Mouse (Mus musculus): ENCODE data around the gene Bcl3. TPM values are rescaled to one million over a fixed set of nuclear protein-coding genes. Genes with fewer than 3 reads are reported as not detected.

Bcl3 gene
- polyA plus RNA-seq (2016; fragmentation: Nextera tagmentation; extraction: Ambion mirVana): 0.82 and 1.2 TPM in 2 replicates

DNA sequence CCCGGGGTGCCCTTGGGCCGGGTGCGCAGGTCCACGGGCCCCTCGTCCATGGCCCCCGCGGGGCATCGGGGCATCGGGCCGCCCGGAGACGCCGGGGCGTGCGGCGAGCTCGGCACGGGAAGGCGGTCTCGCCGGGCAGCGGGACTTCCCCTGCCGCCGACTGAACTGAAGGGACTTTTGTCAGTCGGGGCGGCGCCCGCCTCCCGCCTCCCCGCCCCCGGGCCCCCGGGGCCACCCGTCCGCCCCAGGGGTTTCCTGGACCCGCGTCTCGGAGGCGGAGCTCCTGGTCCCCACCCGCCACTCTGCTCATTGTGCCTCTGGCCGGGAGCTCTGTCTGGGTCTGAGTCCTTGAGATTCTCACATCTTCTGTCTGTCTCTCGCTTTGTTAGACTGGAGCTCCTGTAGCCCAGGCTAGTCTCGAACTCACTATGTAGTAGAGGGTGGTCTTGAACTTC is at the start of gene Bcl3:
TSS of gene Bcl3 (minus strand) at position 167 of the 455 bp plus-strand sequence.
- Histone ChIP-seq H3K27ac (peak within 1 kb of the TSS; percentile 75), H3K36me3 (no peaks in the 10 kb centered on the region), H3K4me3 (peak within 1 kb of the TSS; percentile 54), H3K4me1 (peaks cover 31% of the 10 kb centered on the region), H3K9me3 (replicated peaks) (no peaks in the 10 kb centered on the region), H3K27me3 (ENCODE audit: low read depth, poor library complexity, severe bottlenecking) (peaks cover 61% of the 10 kb centered on the region)
- 2% methylated on average over 42 of the region's 42 CpGs for WGBS
- no peak for DNase-seq (ENCODE audit: low spot score)

DNA sequence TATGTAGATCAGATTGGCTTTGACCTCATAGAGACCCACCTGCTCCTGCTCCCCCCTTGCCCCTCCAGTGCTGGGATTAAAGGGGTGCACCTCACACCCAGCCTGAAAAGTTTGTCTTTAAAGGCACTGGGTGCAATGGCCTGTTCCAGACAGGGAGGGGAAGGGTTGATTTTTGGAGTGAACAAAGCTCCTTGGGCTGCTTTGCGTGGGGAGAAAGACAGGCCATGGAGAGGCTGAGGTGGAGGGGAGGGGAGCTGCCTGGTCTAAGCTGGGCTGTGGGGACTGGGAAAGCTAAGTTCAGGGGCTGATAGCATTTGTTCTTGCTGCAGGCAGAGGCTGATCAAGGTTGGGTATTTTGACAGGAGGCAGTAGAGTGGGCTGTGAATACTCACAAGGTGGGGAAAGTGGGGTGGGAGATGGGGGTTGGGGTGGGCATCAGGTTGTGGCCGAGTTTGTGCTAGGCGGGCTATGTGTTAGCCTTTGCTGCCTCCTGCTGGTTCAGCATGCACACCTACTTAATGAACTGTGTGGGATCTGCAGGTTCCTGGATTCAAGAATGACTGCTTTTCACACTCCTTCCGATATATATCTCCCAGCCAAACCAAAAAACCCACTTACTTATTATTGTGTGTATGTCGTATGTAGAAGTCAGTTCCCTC is 49.5 kb upstream of the Bcl3 start:
- H3K4me3 ChIP-seq: no peak overlapping the region
- WGBS: 44% methylated on average over 5 of the region's 5 CpGs
- DNase-seq (ENCODE audit: low spot score): peak; percentile 37
- H3K36me3 ChIP-seq: no peaks in the 10 kb centered on the region
- no peaks in the 10 kb centered on the region for H3K4me1 ChIP-seq
- no peaks in the 10 kb centered on the region for H3K27me3 ChIP-seq (ENCODE audit: low read depth, poor library complexity, severe bottlenecking)
- no peaks in the 10 kb centered on the region for H3K9me3 ChIP-seq (replicated peaks)
- H3K27ac ChIP-seq: no peak overlapping the region

DNA sequence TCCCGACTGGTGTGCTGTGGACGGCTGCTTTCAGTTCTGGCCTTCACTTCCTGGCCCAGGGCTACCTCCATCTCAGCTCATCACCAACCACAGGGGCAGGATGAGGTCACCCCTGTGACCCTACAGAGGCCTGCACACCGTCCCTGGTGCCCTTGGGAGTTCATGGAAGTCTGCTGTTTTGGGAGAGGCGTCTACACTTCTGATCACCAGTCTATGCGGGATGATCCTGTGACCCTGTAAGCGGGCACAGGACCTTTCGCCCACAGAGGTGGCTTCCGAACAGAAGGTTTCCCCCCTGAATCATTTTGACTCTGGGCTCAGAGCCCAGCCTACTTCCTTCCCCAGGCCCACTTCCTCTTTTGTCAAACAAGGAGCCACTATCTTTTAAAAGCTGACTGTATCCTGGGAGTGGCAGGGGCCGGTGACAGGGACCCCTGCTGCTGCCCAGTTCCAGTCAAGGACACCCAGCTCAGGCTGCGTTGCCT is 48.6 kb upstream of the Bcl3 start:
- H3K36me3 ChIP-seq: no peaks in the 10 kb centered on the region
- no peaks in the 10 kb centered on the region for H3K4me1 ChIP-seq
- no peak overlapping the region for H3K4me3 ChIP-seq
- no peak overlapping the region for H3K27ac ChIP-seq
- DNase-seq (ENCODE audit: low spot score): no peak
- H3K9me3 ChIP-seq (replicated peaks): no peaks in the 10 kb centered on the region
- no peaks in the 10 kb centered on the region for H3K27me3 ChIP-seq (ENCODE audit: low read depth, poor library complexity, severe bottlenecking)
- 72% methylated on average over 10 of the region's 10 CpGs for WGBS

DNA sequence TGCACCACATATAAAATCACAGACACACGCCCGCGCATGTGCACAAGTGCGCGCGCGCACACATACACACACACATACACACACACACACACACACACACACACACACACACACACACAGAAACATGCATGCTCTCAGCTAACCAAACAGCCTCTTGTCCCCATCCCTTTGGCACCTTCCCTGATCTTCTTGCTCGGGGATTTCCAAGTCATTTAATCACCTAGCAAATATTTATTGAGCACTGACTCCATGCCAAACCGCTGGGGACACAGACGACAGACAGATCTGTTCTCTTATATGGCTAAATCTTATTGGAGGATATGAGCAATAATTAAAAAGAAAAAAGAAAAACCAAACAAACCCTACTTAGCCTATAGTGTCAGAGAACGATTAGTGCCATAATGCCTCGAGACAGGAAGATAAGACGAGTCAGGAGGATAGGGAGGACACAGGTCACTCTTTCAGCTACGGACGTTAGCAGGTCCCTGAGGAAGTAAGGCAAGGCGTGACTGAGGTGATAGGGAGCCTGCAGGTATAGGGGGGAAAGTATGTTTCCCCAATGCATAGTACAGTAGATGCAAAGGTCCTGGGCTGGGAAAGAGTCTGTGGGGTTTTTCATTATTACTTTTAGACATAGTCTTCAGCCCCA is 45.3 kb upstream of the Bcl3 start:
- H3K36me3 ChIP-seq: no peaks in the 10 kb centered on the region
- 90% methylated on average over 16 of the region's 16 CpGs for WGBS
- DNase-seq (ENCODE audit: low spot score): no peak
- no peaks in the 10 kb centered on the region for H3K4me1 ChIP-seq
- no peaks in the 10 kb centered on the region for H3K27me3 ChIP-seq (ENCODE audit: low read depth, poor library complexity, severe bottlenecking)
- no peak overlapping the region for H3K27ac ChIP-seq
- no peak overlapping the region for H3K4me3 ChIP-seq
- H3K9me3 ChIP-seq (replicated peaks): no peaks in the 10 kb centered on the region

DNA sequence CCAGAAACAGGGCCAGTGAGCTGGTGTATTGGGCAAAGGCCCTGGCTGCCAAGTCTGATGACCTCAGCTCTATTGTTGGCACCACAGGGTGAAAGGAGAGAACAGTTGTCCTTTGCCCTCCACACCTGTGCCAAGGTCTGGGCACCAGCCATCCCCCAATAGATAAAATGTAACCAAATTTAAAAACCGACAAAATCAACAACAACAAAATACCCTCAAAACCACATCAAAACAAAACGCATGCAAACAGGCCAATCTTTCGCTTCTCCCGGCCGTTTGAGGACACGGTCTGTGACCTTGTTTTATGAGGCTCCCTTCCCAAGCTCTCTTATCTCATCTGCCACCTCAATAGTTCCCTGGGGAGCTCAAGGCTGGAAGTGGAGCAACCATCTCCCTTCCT is 43.9 kb upstream of the Bcl3 start:
- Histone ChIP-seq H3K36me3 (no peaks in the 10 kb centered on the region), H3K9me3 (replicated peaks) (no peaks in the 10 kb centered on the region), H3K27me3 (ENCODE audit: low read depth, poor library complexity, severe bottlenecking) (no peaks in the 10 kb centered on the region), H3K27ac (no peak overlapping the region), H3K4me1 (no peaks in the 10 kb centered on the region), H3K4me3 (no peak overlapping the region)
- 84% methylated on average over 6 of the region's 6 CpGs for WGBS
- DNase-seq (ENCODE audit: low spot score): no peak

DNA sequence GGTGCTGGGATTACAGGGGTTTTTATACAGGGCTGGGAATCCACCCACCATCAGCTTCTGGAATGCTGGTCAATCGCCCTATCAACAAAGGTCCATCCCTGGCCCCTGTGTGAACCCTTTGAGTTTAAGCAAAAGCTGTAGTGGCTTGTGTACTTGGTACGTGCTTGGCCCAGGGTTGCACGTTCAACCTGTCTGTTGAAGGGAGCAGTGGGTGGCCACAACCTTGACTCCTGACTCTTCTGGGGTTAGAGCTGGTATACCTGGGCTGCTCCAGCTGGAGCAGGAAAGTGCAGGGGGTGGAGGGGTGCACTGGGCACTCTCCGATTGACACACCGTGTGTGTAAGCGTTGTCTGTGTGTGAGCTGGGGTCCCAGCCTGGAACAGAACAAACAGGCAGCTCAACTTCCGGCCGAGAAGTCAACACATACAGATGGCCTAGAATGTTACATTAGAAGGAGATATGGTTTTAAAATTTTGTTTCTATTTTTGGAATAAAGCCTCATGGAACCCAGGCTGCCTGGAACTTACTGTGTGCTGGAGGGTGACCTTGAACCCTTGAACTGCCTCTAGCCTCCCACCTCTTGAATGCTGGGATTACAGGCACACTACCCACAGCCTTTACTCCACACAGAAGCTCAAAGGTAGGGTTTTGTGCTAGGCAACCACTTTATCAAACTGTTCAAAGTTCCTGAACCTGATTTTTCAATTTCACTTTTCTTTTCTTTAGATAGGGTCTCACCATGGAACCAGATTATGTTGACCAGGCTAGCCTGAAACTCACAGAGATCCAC is 42.9 kb upstream of the Bcl3 start:
- no peak for DNase-seq (ENCODE audit: low spot score)
- Histone ChIP-seq H3K9me3 (replicated peaks) (no peaks in the 10 kb centered on the region), H3K27me3 (ENCODE audit: low read depth, poor library complexity, severe bottlenecking) (no peaks in the 10 kb centered on the region), H3K36me3 (no peaks in the 10 kb centered on the region), H3K27ac (no peak overlapping the region), H3K4me3 (no peak overlapping the region), H3K4me1 (no peaks in the 10 kb centered on the region)
- 81% methylated on average over 8 of the region's 8 CpGs for WGBS

DNA sequence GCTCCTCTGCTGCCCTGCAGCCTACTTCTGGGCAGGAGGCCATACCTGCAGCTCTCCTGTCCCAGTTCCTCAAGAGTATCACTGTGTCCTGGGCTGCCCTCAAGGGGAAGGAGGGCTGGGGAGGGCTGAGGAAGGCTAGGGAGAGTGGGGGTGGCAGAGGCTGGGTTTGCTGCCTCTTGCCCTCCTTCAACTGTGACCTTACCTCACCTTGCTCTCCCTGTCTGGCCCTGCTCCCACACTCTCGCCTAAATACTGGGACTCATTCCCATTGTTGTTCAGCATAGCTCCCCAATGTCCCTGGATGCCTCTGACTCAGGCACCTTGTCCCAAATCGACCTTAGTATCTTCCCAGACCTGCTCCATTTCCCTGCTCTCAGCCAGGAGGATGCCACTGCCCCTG is 41.7 kb upstream of the Bcl3 start:
- no peaks in the 10 kb centered on the region for H3K36me3 ChIP-seq
- no peaks in the 10 kb centered on the region for H3K27me3 ChIP-seq (ENCODE audit: low read depth, poor library complexity, severe bottlenecking)
- H3K4me1 ChIP-seq: no peaks in the 10 kb centered on the region
- no peak for DNase-seq (ENCODE audit: low spot score)
- no peak overlapping the region for H3K4me3 ChIP-seq
- 47% methylated on average over 2 of the region's 2 CpGs for WGBS
- H3K27ac ChIP-seq: no peak overlapping the region
- no peaks in the 10 kb centered on the region for H3K9me3 ChIP-seq (replicated peaks)

DNA sequence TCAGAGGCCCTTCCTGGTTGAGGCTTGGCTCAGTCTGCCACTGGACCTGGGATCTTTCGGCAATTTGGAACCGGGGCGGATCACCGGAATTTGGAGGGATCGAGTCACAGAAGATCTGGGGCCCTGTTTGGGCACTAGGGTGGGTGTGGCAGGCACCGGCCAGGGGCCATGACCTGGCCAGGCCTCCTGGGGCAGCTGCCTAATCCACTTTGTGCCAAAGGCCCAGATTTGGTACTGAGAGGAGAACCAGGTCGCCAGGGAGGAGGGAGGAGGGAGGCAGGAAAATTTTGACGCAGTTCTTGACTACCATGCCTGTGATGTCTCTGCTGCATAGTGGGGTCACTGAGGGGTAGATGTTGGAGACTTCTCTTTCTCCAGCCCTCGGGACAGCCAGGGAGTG is 38.6 kb upstream of the Bcl3 start, which contains the start of gene Ceacam16:
TSS of gene Ceacam16 (minus strand) at position 101 of the 400 bp plus-strand sequence.
- Histone ChIP-seq H3K4me1 (no peaks in the 10 kb centered on the region), H3K36me3 (no peaks in the 10 kb centered on the region), H3K4me3 (no peak within 1 kb of the TSS), H3K27ac (no peak within 1 kb of the TSS), H3K9me3 (replicated peaks) (no peaks in the 10 kb centered on the region), H3K27me3 (ENCODE audit: low read depth, poor library complexity, severe bottlenecking) (no peaks in the 10 kb centered on the region)
- 85% methylated on average over 9 of the region's 9 CpGs for WGBS
- DNase-seq (ENCODE audit: low spot score): no peak

DNA sequence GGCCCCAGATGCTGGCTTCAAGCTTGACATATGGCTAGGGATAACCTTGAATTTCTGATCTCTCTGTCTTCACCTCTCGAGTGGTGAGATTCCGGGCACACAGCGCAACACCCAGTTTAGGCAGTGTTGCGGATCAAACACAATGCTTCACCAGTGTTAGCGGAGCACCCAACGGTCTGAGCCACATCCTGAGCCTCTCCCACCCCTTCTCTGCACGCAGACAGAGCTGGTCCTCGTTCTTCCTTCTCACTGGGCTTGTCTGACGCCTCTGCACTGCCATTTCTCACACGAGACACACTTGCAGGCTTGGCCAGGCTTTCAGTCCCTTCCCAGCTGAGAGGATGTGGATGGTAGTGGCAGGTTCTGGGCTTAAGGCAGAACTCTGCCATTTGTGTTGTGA is 37.2 kb upstream of the Bcl3 start:
- Histone ChIP-seq H3K36me3 (no peaks in the 10 kb centered on the region), H3K4me1 (no peaks in the 10 kb centered on the region), H3K27me3 (ENCODE audit: low read depth, poor library complexity, severe bottlenecking) (no peaks in the 10 kb centered on the region), H3K4me3 (no peak overlapping the region), H3K27ac (no peak overlapping the region), H3K9me3 (replicated peaks) (no peaks in the 10 kb centered on the region)
- no peak for DNase-seq (ENCODE audit: low spot score)
- WGBS: 73% methylated on average over 10 of the region's 10 CpGs

DNA sequence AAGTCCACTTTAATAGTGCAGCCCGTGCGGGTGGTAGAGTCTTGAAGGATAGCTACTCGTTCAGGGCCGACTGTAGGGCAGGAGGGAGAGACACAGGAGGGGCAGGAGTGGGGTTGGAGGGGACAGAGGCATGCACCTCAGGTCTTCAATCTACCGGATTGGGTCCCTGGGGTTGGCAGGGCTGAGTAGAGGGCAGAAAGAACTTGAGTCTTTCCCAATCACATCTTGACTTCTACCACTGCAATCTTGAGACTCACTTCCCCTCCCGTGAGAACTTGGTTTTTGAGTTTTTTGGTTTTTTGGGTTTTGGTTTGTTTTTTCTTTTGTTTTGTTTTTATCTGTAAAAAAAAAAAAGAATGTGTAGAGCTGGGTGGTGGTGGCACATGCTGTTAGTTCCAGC is 33.7 kb upstream of the Bcl3 start:
- WGBS: 83% methylated on average over 6 of the region's 6 CpGs
- Histone ChIP-seq H3K4me3 (no peak overlapping the region), H3K27ac (no peak overlapping the region), H3K36me3 (no peaks in the 10 kb centered on the region), H3K9me3 (replicated peaks) (no peaks in the 10 kb centered on the region), H3K4me1 (peaks cover 6% of the 10 kb centered on the region), H3K27me3 (ENCODE audit: low read depth, poor library complexity, severe bottlenecking) (peaks cover 25% of the 10 kb centered on the region)
- DNase-seq (ENCODE audit: low spot score): no peak

DNA sequence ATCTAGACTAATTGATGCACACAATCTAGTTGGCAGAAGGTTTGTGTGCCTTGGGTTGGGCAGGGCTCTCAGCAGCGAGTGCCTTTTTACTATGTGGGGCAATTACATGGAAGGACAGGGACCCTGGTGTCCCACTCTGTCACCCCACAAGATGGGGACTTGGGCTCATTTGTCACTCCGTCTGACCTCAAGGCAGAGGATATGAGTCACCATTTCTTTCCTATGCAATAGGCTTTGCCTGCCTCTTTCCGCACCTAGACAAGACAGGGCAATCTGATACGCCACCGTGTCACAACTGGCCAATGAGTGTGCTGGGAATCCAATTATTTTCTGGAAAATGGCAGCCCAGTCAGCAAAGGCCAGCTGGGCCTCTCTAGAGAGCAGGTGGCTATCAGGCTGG is 33.1 kb upstream of the Bcl3 start:
- 86% methylated on average over 5 of the region's 5 CpGs for WGBS
- Histone ChIP-seq H3K9me3 (replicated peaks) (no peaks in the 10 kb centered on the region), H3K36me3 (no peaks in the 10 kb centered on the region), H3K4me3 (no peak overlapping the region), H3K4me1 (peaks cover 6% of the 10 kb centered on the region), H3K27ac (no peak overlapping the region), H3K27me3 (ENCODE audit: low read depth, poor library complexity, severe bottlenecking) (peaks cover 31% of the 10 kb centered on the region)
- DNase-seq (ENCODE audit: low spot score): no peak

DNA sequence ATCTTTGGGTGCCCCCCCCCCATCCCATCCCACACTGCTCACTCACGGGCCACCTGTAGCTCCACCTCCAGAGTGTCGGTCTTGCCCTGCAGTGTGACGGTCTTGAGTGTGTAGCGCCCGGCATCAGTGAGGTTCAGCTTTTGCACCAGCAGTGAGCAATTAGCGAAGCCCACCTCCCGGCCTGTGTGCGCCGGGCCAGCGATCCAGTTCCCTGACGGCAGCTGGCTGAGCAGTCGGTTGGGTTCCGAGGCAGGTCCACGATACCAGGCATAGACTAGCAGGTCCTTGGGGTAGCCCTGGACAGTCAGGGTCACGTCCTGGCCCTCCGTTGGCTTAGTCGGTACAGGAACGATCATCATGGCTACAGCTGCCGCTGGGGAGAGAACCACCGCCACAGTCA is 31.0 kb upstream of the Bcl3 start:
- Histone ChIP-seq H3K36me3 (no peaks in the 10 kb centered on the region), H3K27me3 (ENCODE audit: low read depth, poor library complexity, severe bottlenecking) (peaks cover 40% of the 10 kb centered on the region), H3K4me1 (peaks cover 6% of the 10 kb centered on the region), H3K27ac (no peak overlapping the region), H3K9me3 (replicated peaks) (no peaks in the 10 kb centered on the region), H3K4me3 (no peak overlapping the region)
- no peak for DNase-seq (ENCODE audit: low spot score)
- 90% methylated on average over 20 of the region's 20 CpGs for WGBS

All from limb, embryonic 10.5 days (tissue).